Mouse (Mus musculus) cerebral cortex, adult 2 months (tissue): ENCODE measurements around the gene Olfr1383.

Experiments
- whole genome bisulfite sequencing: fragments of 180-500 bp; shearing (Covaris S2); methylation state at CpG from one replicate; pipeline ENCODE4 v1.1.7; 2018; 5-methylcytosine and 5-hydroxymethylcytosine counted together

Gene Olfr1383

GRCm38 (mm10) chr11:49519348-49519747 is at the start of gene Olfr1383:
Gene Olfr1383 (plus strand): TSS chr11:49519648.

GRCm38 (mm10) chr11:49485973-49486372 is 33.5 kb upstream of the Olfr1383 start:
- WGBS, result 81% methylated on average over 4 of the region's 4 CpGs

DNA sequence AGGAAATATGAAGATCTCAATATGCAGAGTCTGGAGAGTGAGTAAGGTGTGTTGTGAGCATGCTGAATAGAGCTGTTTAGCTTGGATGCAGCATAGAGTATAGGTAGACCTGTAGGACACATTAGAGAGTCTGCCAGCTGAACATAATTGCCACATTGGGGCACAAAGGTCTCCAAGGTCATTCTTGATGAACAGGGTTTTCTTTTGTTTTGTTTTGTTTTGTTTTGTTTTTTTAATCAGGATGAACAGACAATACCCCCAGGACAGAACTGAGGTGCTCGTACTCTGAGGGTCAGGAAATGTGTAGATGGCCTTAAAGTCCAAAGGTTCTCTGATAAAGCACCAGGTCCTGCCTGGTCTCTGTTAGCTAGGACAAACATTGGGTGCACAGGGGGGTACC is 30.7 kb upstream of the Olfr1383 start, which contains the start of gene Olfr1385:
Gene Olfr1385 (plus strand): TSS at position 301 of the 400 bp plus-strand sequence.
- WGBS, result 74% methylated on average over 1 of the region's 1 CpGs

- WGBS, result 36% methylated on average over 5 of the region's 5 CpGs
Measured at GRCm38 (mm10) chr11:49518086-49518485, 1.4 kb upstream of the Olfr1383 start.

- 88% methylated on average over 3 of the region's 3 CpGs for WGBS
Measured at GRCm38 (mm10) chr11:49527947-49528346, 8.5 kb downstream of the Olfr1383 start, which contains the start of gene Olfr1382. Gene Olfr1382 (plus strand): TSS chr11:49528247.

GRCm38 (mm10) chr11:49536631-49537030 is 17.2 kb downstream of the Olfr1383 start:
- WGBS, result 68% methylated on average over 2 of the region's 2 CpGs

GRCm38 (mm10) chr11:49543149-49543548 is 23.7 kb downstream of the Olfr1383 start, which contains the start of gene Olfr1381:
Gene Olfr1381 (plus strand): TSS chr11:49543449.
- WGBS, result 82% methylated on average over 3 of the region's 3 CpGs

GRCm38 (mm10) chr11:49554033-49554432 is 34.6 kb downstream of the Olfr1383 start:
- 82% methylated on average over 3 of the region's 3 CpGs for WGBS

GRCm38 (mm10) chr11:49556578-49556977 is 37.1 kb downstream of the Olfr1383 start, which contains the start of gene Olfr1380:
Gene Olfr1380 (plus strand): TSS chr11:49556878.
- 86% methylated on average over 5 of the region's 5 CpGs for WGBS

DNA sequence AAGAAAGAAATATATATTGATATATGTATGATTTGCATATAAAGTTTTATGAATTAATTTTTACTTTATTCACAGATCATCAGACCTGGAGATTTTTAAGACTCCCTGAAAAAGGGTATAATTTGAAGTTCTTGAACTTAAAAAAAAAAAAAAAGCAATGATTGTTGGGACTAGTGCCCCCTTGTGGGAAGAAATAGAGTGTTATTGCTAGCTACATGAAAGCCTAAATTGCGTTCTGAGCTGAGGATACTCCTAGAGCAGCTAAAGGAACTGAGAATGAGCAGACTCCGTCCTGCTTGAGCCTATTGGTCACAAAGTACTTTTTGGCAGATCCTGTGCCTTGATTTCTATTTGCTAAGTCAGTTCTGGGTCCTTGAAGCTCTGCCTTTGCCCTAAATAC is 55.6 kb downstream of the Olfr1383 start:
- WGBS, result 58% methylated on average over 2 of the region's 2 CpGs
